Mouse (Mus musculus) midbrain, embryonic 11.5 days (tissue): Measurements from ENCODE around the gene Chrm4. TPM values are rescaled to one million over a fixed set of nuclear protein-coding genes. Genes with fewer than 3 reads are reported as not detected.

Source experiments
- ATAC-seq: fragments of 200-750 bp; cut with Nextera tagmentation; 2 replicates; pipeline ENCODE4 v1.8.0; 2017; ENCODE audit warnings: moderate TSS enrichment, moderate library complexity; ENCODE audit not compliant: low FRiP score
- DNase-seq: peaks from one replicate; pipeline ENCODE4 v3.0.0; 2015; ENCODE audit warnings: low spot score; ENCODE audit errors: missing footprints
- H3K27ac ChIP-seq: fragments of 300-500 bp; sonication (generic); 2 replicates; pipeline ENCODE4 v1.5.1; 2014; ENCODE audit warnings: low read depth, low read length
- H3K27me3 ChIP-seq: fragments of 300-500 bp; sonication (generic); 2 replicates; pipeline ENCODE4 v1.6.1; 2014; ENCODE audit warnings: mild to moderate bottlenecking, low read length, moderate library complexity, mixed read lengths; ENCODE audit not compliant: control insufficient read depth, insufficient read depth
- H3K36me3 ChIP-seq: fragments of 300-500 bp; sonication (generic); 2 replicates; pipeline ENCODE4 v1.6.1; 2014; ENCODE audit warnings: mild to moderate bottlenecking, low read length, moderate library complexity, mixed read lengths; ENCODE audit not compliant: control insufficient read depth, insufficient read depth
- H3K4me1 ChIP-seq: fragments of 300-500 bp; sonication (generic); 2 replicates; pipeline ENCODE4 v1.6.1; 2014; ENCODE audit warnings: low read length; ENCODE audit not compliant: control insufficient read depth, insufficient read depth
- H3K4me2 ChIP-seq: fragments of 300-500 bp; sonication (generic); 2 replicates; pipeline ENCODE4 v1.6.1; 2014; ENCODE audit warnings: mild to moderate bottlenecking, moderate library complexity
- H3K4me3 ChIP-seq: fragments of 300-500 bp; sonication (generic); 2 replicates; pipeline ENCODE4 v1.5.1; 2014; ENCODE audit warnings: low read depth, low read length
- H3K9ac ChIP-seq: fragments of 300-500 bp; sonication (generic); 2 replicates; pipeline ENCODE4 v1.6.1; 2014; ENCODE audit warnings: low read length
- H3K9me3 ChIP-seq: fragments of 300-500 bp; sonication (generic); 2 replicates; pipeline ENCODE4 v1.6.1; 2016; ENCODE audit warnings: low read length; ENCODE audit not compliant: control insufficient read depth
- WGBS: fragments of 180-500 bp; shearing (Covaris S2); extraction: QIAGEN DNeasy Blood & Tissue Kit; methylation state at CpG from one replicate; pipeline ENCODE4 v1.1.7; 2014; 5-methylcytosine and 5-hydroxymethylcytosine counted together
- polyA plus RNA-seq: library from polyadenylated mRNA; unstranded; fragments of >200 nt; fragmentation: Nextera tagmentation; extraction: Ambion mirVana; gene quantifications from 2 replicates; pipeline ENCODE4 v1.2.1, GENCODE M21; 2014

The Chrm4 gene
- polyA plus RNA-seq, 1 experiment from 2014 or later: 0.37 TPM

- Histone ChIP-seq H3K27me3 (peaks cover 42% of the 10 kb centered on the region), H3K4me1 (peaks cover 15% of the 10 kb centered on the region), H3K9me3 (no peaks in the 10 kb centered on the region), H3K9ac (no peak overlapping the region), H3K4me3 (no peak overlapping the region), H3K36me3 (peaks cover 13% of the 10 kb centered on the region; the same call in 1 of the 2 replicates), H3K27ac (no peak overlapping the region), H3K4me2 (no peak overlapping the region)
- DNase-seq (peak; percentile 87), ATAC-seq (no peak)
- 77% methylated on average over 4 of the region's 4 CpGs for WGBS
These were observed 6.9 kb upstream of the Chrm4 start for GRCm38 (mm10) chr2:91920130-91920529.

- no peak overlapping the region for H3K27ac ChIP-seq
- peak overlapping the region; percentile 56 for H3K4me3 ChIP-seq
- no peak overlapping the region for H3K9ac ChIP-seq
- peaks cover 7% of the 10 kb centered on the region; the same call in 1 of the 2 replicates for H3K36me3 ChIP-seq
- WGBS: 5% methylated on average over 31 of the region's 31 CpGs
- H3K27me3 ChIP-seq: peaks cover 42% of the 10 kb centered on the region
- DNase-seq (no peak), ATAC-seq (peak; percentile 23)
- H3K4me2 ChIP-seq: peak overlapping the region; percentile 88
- peaks cover 15% of the 10 kb centered on the region for H3K4me1 ChIP-seq
- no peaks in the 10 kb centered on the region for H3K9me3 ChIP-seq
These were observed 5.8 kb upstream of the Chrm4 start for GRCm38 (mm10) chr2:91921181-91921789.

GRCm38 (mm10) chr2:91921790-91922570 lies 5.1 kb upstream of the Chrm4 start:
- H3K27ac ChIP-seq: no peak overlapping the region
- ATAC-seq (peak; percentile 82), DNase-seq (peak; percentile 97)
- peak overlapping the region; percentile 47 for H3K9ac ChIP-seq
- 1% methylated on average over 64 of the region's 64 CpGs for WGBS
- peak overlapping the region; percentile 56 for H3K4me3 ChIP-seq
- peaks cover 42% of the 10 kb centered on the region for H3K27me3 ChIP-seq
- peaks cover 7% of the 10 kb centered on the region; the same call in 1 of the 2 replicates for H3K36me3 ChIP-seq
- H3K9me3 ChIP-seq: no peaks in the 10 kb centered on the region
- peaks cover 15% of the 10 kb centered on the region for H3K4me1 ChIP-seq
- H3K4me2 ChIP-seq: peak overlapping the region; percentile 88

GRCm38 (mm10) chr2:91922586-91923414 lies 4.2 kb upstream of the Chrm4 start:
- 2% methylated on average over 37 of the region's 37 CpGs for WGBS
- H3K4me3 ChIP-seq: peak overlapping the region; percentile 56
- H3K9ac ChIP-seq: no peak overlapping the region
- ATAC-seq: no peak; the same call in 1 of the 2 replicates
- peaks cover 15% of the 10 kb centered on the region for H3K4me1 ChIP-seq
- peaks cover 42% of the 10 kb centered on the region for H3K27me3 ChIP-seq
- peak; percentile 94 for DNase-seq
- H3K27ac ChIP-seq: no peak overlapping the region
- peaks cover 7% of the 10 kb centered on the region; the same call in 1 of the 2 replicates for H3K36me3 ChIP-seq
- no peaks in the 10 kb centered on the region for H3K9me3 ChIP-seq
- peak overlapping the region; percentile 88 for H3K4me2 ChIP-seq

GRCm38 (mm10) chr2:91923415-91924337 lies 3.4 kb upstream of the Chrm4 start:
- H3K9ac ChIP-seq: peak overlapping the region; percentile 20; the same call in 1 of the 2 replicates
- ATAC-seq: no peak; the same call in 1 of the 2 replicates
- 4% methylated on average over 54 of the region's 54 CpGs for WGBS
- H3K36me3 ChIP-seq: no peaks in the 10 kb centered on the region
- DNase-seq: peak; percentile 95
- no peaks in the 10 kb centered on the region for H3K9me3 ChIP-seq
- H3K4me2 ChIP-seq: peak overlapping the region; percentile 40
- peak overlapping the region; percentile 56; the same call in 1 of the 2 replicates for H3K4me3 ChIP-seq
- H3K27me3 ChIP-seq: peaks cover 42% of the 10 kb centered on the region
- no peak overlapping the region for H3K27ac ChIP-seq
- H3K4me1 ChIP-seq: peaks cover 17% of the 10 kb centered on the region

GRCm38 (mm10) chr2:91924726-91925125 lies 2.3 kb upstream of the Chrm4 start:
- Histone ChIP-seq H3K27ac (no peak overlapping the region), H3K9me3 (no peaks in the 10 kb centered on the region), H3K27me3 (peaks cover 42% of the 10 kb centered on the region), H3K4me3 (no peak overlapping the region), H3K4me2 (no peak overlapping the region), H3K36me3 (no peaks in the 10 kb centered on the region), H3K4me1 (peaks cover 18% of the 10 kb centered on the region), H3K9ac (no peak overlapping the region)
- no peak for ATAC-seq
- DNase-seq: peak; percentile 68
- 67% methylated on average over 1 of the region's 1 CpGs for WGBS

- H3K4me3 ChIP-seq: no peak overlapping the region
- DNase-seq: peak; percentile 72
- ATAC-seq: no peak
- WGBS: 92% methylated on average over 15 of the region's 15 CpGs
- no peak overlapping the region for H3K4me2 ChIP-seq
- no peak overlapping the region for H3K27ac ChIP-seq
- peaks cover 38% of the 10 kb centered on the region for H3K27me3 ChIP-seq
- no peaks in the 10 kb centered on the region for H3K36me3 ChIP-seq
- H3K9ac ChIP-seq: no peak overlapping the region
- H3K9me3 ChIP-seq: no peaks in the 10 kb centered on the region
- H3K4me1 ChIP-seq: peaks cover 25% of the 10 kb centered on the region
These were observed 1.6 kb upstream of the Chrm4 start for GRCm38 (mm10) chr2:91925442-91925841.
